Mouse (Mus musculus) kidney, adult 2 months (tissue): Measurements from ENCODE around the gene Ccdc85c.

ENCODE experiments used
- CTCF ChIP-seq: fragments of 200-500 bp; conservative IDR thresholded peaks from 2 replicates; pipeline ENCODE4 v1.5.1; 2011; ENCODE audit warnings: low read depth, mild to moderate bottlenecking, control low read depth, low read length, moderate library complexity, mixed read lengths; ENCODE audit not compliant: insufficient read depth, insufficient read length
- POLR2A ChIP-seq: fragments of 200-500 bp; IDR thresholded peaks from one replicate; pipeline ENCODE4 v1.6.1; 2011; ENCODE audit warnings: low read depth, low read length, control low read depth

DNA sequence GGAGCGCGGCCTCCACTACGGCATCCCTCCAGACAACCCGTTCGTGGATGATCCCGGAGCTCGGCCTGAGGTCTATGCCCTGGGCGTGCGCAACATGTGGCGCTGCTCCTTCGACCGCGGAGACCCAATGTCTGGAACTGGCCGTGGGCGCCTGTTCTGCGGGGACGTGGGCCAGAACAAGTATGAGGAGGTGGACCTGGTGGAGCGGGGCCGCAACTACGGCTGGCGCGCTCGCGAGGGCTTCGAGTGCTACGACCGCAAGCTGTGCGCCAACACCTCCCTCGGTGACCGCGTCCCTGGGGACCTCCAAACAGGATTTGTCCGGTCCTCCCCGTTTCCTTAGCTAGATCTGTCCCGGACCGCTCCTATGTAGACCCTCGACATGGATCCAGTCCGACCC, 43.3 kb upstream of the Ccdc85c start:
- TF ChIP-seq POLR2A (no peak), CTCF (no peak)
